Mouse (Mus musculus): Measurements from ENCODE around the gene Fam57b. TPM values are rescaled to one million over a fixed set of nuclear protein-coding genes. Genes with fewer than 3 reads are reported as not detected.

The Fam57b gene
- polyA plus RNA-seq, 1 experiment from 2014 or later = 54.4 TPM

DNA sequence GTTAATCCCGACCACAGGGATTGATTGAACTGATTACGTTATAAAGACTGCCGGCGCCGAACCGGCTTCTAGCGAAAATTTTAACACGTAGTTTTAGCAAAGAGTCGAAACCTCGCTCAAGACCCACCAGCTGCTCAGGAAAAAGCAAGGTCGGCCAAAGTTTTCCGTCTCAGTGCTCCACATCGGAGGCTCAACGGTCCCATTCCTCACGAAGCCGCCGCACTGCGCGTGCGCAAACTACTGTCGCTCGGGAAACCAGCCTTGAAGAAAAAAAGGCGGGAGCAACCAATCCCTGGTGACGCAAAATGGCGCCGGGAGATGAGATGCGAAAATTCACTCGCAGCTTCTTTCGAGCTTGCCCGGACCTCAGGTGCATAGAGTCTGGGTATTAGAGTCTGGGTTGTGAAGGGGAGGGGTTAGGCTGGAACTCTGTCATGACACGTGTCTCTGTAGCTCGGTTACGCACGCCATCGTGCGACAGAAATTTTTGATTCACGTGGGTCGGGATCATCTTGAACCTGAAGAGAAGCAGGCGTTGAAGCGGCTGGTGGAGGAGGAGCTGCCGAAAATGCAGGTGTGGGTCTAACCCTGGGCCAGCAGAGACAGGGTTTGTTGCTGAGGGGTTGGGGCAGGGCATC, 64.8 kb downstream of the Fam57b start, which contains the start of gene Ino80e:
Gene Ino80e, minus strand, starts transcription at position 231 of the 638 bp plus-strand sequence.
- peak within 1 kb of the TSS; percentile 71 for H3K4me3 ChIP-seq (replicated peaks)
- no peaks in the 10 kb centered on the region for H3K9me3 ChIP-seq (replicated peaks)
- H3K27ac ChIP-seq (replicated peaks) = peak within 1 kb of the TSS; percentile 92
- peak within 1 kb of the TSS; percentile 85 for H3K4me2 ChIP-seq
- 0% methylated on average over 41 of the region's 41 CpGs for WGBS
- H3K27me3 ChIP-seq (replicated peaks) = no peaks in the 10 kb centered on the region
- peaks cover 35% of the 10 kb centered on the region for H3K4me1 ChIP-seq
- ATAC-seq (ENCODE audit: low FRiP score) = peak; percentile 77
- H3K9ac ChIP-seq (replicated peaks) = peak within 1 kb of the TSS; percentile 57
- peaks cover 45% of the 10 kb centered on the region for H3K36me3 ChIP-seq

DNA sequence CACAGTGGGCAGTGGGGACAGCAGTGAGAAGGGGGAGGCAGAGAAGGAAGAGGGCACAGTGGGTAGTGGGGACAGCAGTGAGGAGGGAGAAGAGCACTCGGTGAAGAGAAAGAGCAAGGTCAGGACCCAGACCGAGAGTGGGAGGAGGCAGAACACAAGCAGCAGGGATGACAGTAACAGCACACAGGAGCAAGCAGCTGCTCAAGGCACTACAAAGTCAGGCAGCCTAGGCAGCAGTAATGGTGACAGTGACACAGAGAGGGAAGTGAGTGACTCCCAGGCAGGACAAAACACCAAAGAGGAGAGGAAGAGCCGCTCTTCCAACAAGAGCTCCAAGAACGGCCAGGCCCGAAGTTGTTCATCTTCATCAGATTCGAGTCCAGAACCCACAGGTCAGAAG, 66.3 kb downstream of the Fam57b start:
- Histone ChIP-seq H3K4me2 (peak overlapping the region; percentile 85), H3K27ac (replicated peaks) (peak overlapping the region; percentile 92; the same call in 1 of the 2 replicates), H3K27me3 (replicated peaks) (no peaks in the 10 kb centered on the region), H3K4me1 (peaks cover 35% of the 10 kb centered on the region), H3K9ac (replicated peaks) (peak overlapping the region; percentile 57), H3K9me3 (replicated peaks) (no peaks in the 10 kb centered on the region), H3K4me3 (replicated peaks) (peak overlapping the region; percentile 71), H3K36me3 (peaks cover 50% of the 10 kb centered on the region)
- WGBS = 59% methylated on average over 6 of the region's 6 CpGs
- ATAC-seq (ENCODE audit: low FRiP score) = no peak

DNA sequence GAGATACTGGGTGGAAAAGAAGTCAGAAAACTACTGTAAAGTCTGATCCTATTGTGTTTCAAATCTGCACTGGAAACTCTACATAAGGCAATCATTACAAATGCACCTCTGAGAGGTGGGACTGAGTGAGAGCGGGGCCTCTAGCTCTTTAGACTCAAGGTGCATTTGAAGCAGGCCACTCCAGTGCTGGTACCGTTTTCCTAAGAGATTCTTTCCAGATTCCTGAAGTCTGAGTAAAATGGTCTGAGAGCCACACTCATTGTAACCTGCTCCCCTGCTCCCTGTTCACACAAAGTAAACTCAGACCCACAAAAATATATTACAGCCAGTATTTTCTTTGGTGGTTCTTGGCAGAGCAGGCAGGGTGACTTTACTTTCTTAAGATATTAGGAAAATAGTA, 70.1 kb downstream of the Fam57b start:
- Histone ChIP-seq H3K4me1 (peaks cover 23% of the 10 kb centered on the region), H3K4me2 (no peak overlapping the region), H3K36me3 (peaks cover 80% of the 10 kb centered on the region), H3K9me3 (replicated peaks) (no peaks in the 10 kb centered on the region), H3K27me3 (replicated peaks) (no peaks in the 10 kb centered on the region), H3K27ac (replicated peaks) (no peak overlapping the region), H3K4me3 (replicated peaks) (no peak overlapping the region), H3K9ac (replicated peaks) (no peak overlapping the region)
- 93% methylated on average over 2 of the region's 2 CpGs for WGBS
- ATAC-seq (ENCODE audit: low FRiP score) = no peak

DNA sequence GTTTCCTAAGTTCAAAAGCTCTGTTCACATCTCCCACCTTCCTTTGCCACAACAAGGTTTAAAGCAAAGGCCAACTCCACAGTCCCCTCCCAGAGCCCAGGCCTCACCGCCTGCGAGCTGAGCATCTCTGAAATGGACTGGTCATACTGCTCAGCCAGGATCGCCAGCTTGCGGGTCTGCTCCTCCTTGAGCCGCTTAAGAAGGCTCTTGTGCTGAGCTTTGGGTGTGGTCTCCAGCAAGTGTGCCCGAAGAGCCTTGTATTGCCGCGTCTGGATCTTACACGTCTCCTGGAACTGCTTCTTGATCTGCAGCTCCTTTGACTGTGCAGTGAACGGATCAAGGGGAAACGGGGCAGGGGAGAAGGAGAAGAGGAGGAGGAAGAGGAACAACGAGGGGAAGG, 70.5 kb downstream of the Fam57b start:
- no peak overlapping the region for H3K4me3 ChIP-seq (replicated peaks)
- no peak overlapping the region for H3K9ac ChIP-seq (replicated peaks)
- H3K9me3 ChIP-seq (replicated peaks) = no peaks in the 10 kb centered on the region
- no peak for ATAC-seq (ENCODE audit: low FRiP score)
- H3K27ac ChIP-seq (replicated peaks) = no peak overlapping the region
- H3K4me1 ChIP-seq = peaks cover 18% of the 10 kb centered on the region
- 88% methylated on average over 12 of the region's 12 CpGs for WGBS
- H3K27me3 ChIP-seq (replicated peaks) = no peaks in the 10 kb centered on the region
- H3K4me2 ChIP-seq = no peak overlapping the region
- H3K36me3 ChIP-seq = peaks cover 85% of the 10 kb centered on the region

DNA sequence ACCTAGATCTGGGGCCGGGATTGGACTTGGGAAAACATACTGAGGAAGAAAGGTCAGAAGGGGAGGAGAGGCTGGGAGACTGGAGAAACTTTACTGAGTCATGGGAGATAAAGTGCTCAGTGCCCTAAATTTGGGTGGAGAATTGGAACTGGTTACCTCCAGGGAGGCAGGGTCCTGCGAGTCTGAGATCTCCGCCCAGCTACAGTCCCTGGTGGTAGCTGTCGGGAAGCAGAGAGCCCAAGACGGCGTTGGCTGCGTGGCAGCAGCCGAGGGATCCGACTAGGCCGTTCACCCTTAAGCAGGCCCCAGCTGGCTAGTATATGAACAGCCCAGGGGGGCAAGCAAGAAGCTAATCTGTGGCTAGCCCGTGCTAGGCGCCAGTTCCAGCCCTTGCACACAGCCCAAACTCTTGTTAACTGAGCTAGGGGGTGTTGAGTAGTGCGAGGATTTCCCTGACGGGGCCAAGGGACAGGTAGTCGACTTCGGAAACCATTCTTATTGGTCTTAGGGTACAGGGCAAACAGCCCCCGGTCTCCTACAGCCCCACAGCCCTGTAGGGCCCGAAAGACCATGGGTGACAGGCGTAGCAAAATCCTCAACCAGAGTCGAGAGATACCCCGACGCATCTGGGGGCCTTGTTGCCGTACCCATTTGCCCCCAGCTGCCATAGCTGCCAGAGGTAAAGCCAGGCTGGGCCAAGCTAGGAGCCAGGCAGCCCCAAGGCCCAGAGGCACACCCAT, 72.5 kb downstream of the Fam57b start:
- ATAC-seq (ENCODE audit: low FRiP score) = no peak
- peaks cover 94% of the 10 kb centered on the region for H3K36me3 ChIP-seq
- no peak overlapping the region for H3K27ac ChIP-seq (replicated peaks)
- H3K9ac ChIP-seq (replicated peaks) = no peak overlapping the region
- no peaks in the 10 kb centered on the region for H3K9me3 ChIP-seq (replicated peaks)
- no peak overlapping the region for H3K4me3 ChIP-seq (replicated peaks)
- WGBS = 83% methylated on average over 23 of the region's 23 CpGs
- H3K4me1 ChIP-seq = no peaks in the 10 kb centered on the region
- H3K4me2 ChIP-seq = no peak overlapping the region
- H3K27me3 ChIP-seq (replicated peaks) = no peaks in the 10 kb centered on the region

DNA sequence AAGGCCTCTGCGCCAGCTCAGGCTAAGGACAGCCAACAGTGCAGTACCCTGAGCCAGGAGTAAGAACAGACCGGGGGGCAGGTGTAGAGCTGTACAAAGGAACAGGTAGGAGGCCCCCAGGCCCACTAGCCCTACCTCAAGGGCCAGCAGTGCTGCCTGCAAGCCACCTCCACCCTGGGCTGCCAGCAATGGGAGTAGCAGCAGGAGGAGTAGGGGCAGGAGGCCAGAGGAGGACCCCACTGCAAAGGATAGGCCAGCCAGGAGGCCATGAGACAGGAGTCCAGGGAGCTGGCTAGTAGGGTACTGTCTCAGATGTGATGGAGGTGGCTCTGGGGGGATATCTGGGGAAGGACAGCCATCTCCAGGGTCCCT, 73.0 kb downstream of the Fam57b start:
- Histone ChIP-seq H3K27me3 (replicated peaks) (no peaks in the 10 kb centered on the region), H3K36me3 (peaks cover 95% of the 10 kb centered on the region), H3K9ac (replicated peaks) (no peak overlapping the region), H3K27ac (replicated peaks) (no peak overlapping the region), H3K4me3 (replicated peaks) (no peak overlapping the region), H3K9me3 (replicated peaks) (no peaks in the 10 kb centered on the region), H3K4me1 (no peaks in the 10 kb centered on the region), H3K4me2 (no peak overlapping the region)
- WGBS = 94% methylated on average over 2 of the region's 2 CpGs
- ATAC-seq (ENCODE audit: low FRiP score) = no peak

DNA sequence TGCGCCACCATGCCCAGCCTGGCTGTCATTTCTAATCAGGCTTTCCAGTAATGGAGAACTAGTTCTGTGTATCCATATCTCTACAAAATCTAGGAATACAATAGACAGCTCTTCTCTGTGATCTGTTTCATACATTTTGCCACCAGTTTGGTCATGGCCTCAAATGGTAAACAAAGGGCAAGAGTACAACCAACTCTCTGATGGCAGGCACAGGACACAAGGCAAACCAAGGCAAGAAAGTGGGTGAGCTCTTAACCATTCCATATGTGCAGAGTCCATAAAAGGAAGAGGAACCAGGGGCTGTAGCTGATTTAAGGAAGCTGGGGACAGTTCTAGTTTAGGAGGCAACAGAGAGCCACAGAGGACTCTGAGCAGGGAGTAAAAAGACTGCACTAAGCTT, 79.8 kb downstream of the Fam57b start:
- no peak overlapping the region for H3K4me3 ChIP-seq (replicated peaks)
- no peak overlapping the region for H3K9ac ChIP-seq (replicated peaks)
- H3K36me3 ChIP-seq = peaks cover 76% of the 10 kb centered on the region
- no peak overlapping the region for H3K27ac ChIP-seq (replicated peaks)
- H3K4me2 ChIP-seq = no peak overlapping the region
- H3K27me3 ChIP-seq (replicated peaks) = no peaks in the 10 kb centered on the region
- ATAC-seq (ENCODE audit: low FRiP score) = no peak
- H3K4me1 ChIP-seq = peaks cover 22% of the 10 kb centered on the region
- WGBS = 100% methylated on average over 1 of the region's 1 CpGs
- no peaks in the 10 kb centered on the region for H3K9me3 ChIP-seq (replicated peaks)

Other genes starting within 250 kb of the Fam57b start
- gene Eif3c, start 231.3 kb upstream of the Fam57b start, polyA plus RNA-seq (2015; fragmentation: Nextera tagmentation; extraction: Ambion mirVana) = 178 and 194 TPM in 2 replicates
- gene Apobr, start 212.7 kb upstream of the Fam57b start, polyA plus RNA-seq (2015; fragmentation: Nextera tagmentation; extraction: Ambion mirVana) = 0.22 and 1.3 TPM in 2 replicates
- 32.6 and 32.7 TPM in 2 replicates for gene Cln3, start 211.9 kb upstream of the Fam57b start, polyA plus RNA-seq (2015; fragmentation: Nextera tagmentation; extraction: Ambion mirVana)
- not detected in 2 replicates for gene Il27, start 202.7 kb upstream of the Fam57b start, polyA plus RNA-seq (2015; fragmentation: Nextera tagmentation; extraction: Ambion mirVana)
- gene Nupr1, start 166.8 kb upstream of the Fam57b start, polyA plus RNA-seq (2015; fragmentation: Nextera tagmentation; extraction: Ambion mirVana) = 12.4 and 13.9 TPM in 2 replicates
- 53.2 and 64.5 TPM in 2 replicates for gene Sgf29, start 148.4 kb upstream of the Fam57b start, polyA plus RNA-seq (2015; fragmentation: Nextera tagmentation; extraction: Ambion mirVana)
- gene Sult1a1, start 121.2 kb upstream of the Fam57b start, polyA plus RNA-seq (2015; fragmentation: Nextera tagmentation; extraction: Ambion mirVana) = 3.4 and 5.1 TPM in 2 replicates
- gene Bola2, start 102.3 kb upstream of the Fam57b start, polyA plus RNA-seq (2015; fragmentation: Nextera tagmentation; extraction: Ambion mirVana) = 131 and 154 TPM in 2 replicates
- 13.9 and 18.2 TPM in 2 replicates for gene Slx1b, start 101.9 kb upstream of the Fam57b start, polyA plus RNA-seq (2015; fragmentation: Nextera tagmentation; extraction: Ambion mirVana)
- 120 and 192 TPM in 2 replicates for gene Coro1a, start 89.9 kb upstream of the Fam57b start, polyA plus RNA-seq (2015; fragmentation: Nextera tagmentation; extraction: Ambion mirVana)
- 104 and 105 TPM in 2 replicates for gene Mapk3, start 38.1 kb upstream of the Fam57b start, polyA plus RNA-seq (2015; fragmentation: Nextera tagmentation; extraction: Ambion mirVana)
- gene Gdpd3, start 31.3 kb upstream of the Fam57b start, polyA plus RNA-seq (2015; fragmentation: Nextera tagmentation; extraction: Ambion mirVana) = 1.0 and 1.5 TPM in 2 replicates
- gene Ypel3, start 20.7 kb upstream of the Fam57b start, polyA plus RNA-seq (2015; fragmentation: Nextera tagmentation; extraction: Ambion mirVana) = 187 and 207 TPM in 2 replicates
- gene Tbx6, start 16.2 kb upstream of the Fam57b start, polyA plus RNA-seq (2015; fragmentation: Nextera tagmentation; extraction: Ambion mirVana) = 0.34 and 0.35 TPM in 2 replicates
- 154 and 188 TPM in 2 replicates for gene Ppp4c, start 5.2 kb upstream of the Fam57b start, polyA plus RNA-seq (2015; fragmentation: Nextera tagmentation; extraction: Ambion mirVana)
- gene 4930451I11Rik, start 34.0 kb downstream of the Fam57b start, polyA plus RNA-seq (2015; fragmentation: Nextera tagmentation; extraction: Ambion mirVana) = not detected in 2 replicates
- 36.2 and 39.3 TPM in 2 replicates for gene Doc2a, start 49.7 kb downstream of the Fam57b start, polyA plus RNA-seq (2015; fragmentation: Nextera tagmentation; extraction: Ambion mirVana)
- 20.3 and 28.6 TPM in 2 replicates for gene Hirip3, start 64.3 kb downstream of the Fam57b start, polyA plus RNA-seq (2015; fragmentation: Nextera tagmentation; extraction: Ambion mirVana)
- gene Ino80e, start 64.7 kb downstream of the Fam57b start, polyA plus RNA-seq (2015; fragmentation: Nextera tagmentation; extraction: Ambion mirVana) = 89.4 and 90.5 TPM in 2 replicates
- gene Taok2, start 87.0 kb downstream of the Fam57b start, polyA plus RNA-seq (2015; fragmentation: Nextera tagmentation; extraction: Ambion mirVana) = 52.4 and 55.2 TPM in 2 replicates
- gene Tmem219, start 125.2 kb downstream of the Fam57b start, polyA plus RNA-seq (2015; fragmentation: Nextera tagmentation; extraction: Ambion mirVana) = 30.9 and 31.1 TPM in 2 replicates
- 102 and 121 TPM in 2 replicates for gene Kctd13, start 131.2 kb downstream of the Fam57b start, polyA plus RNA-seq (2015; fragmentation: Nextera tagmentation; extraction: Ambion mirVana)
- gene Asphd1, start 151.9 kb downstream of the Fam57b start, polyA plus RNA-seq (2015; fragmentation: Nextera tagmentation; extraction: Ambion mirVana) = 8.9 and 11.7 TPM in 2 replicates
- 51.6 and 56.9 TPM in 2 replicates for gene Sez6l2, start 152.9 kb downstream of the Fam57b start, polyA plus RNA-seq (2015; fragmentation: Nextera tagmentation; extraction: Ambion mirVana)
- gene Cdipt, start 178.2 kb downstream of the Fam57b start, polyA plus RNA-seq (2015; fragmentation: Nextera tagmentation; extraction: Ambion mirVana) = 139 and 145 TPM in 2 replicates
- gene Cdiptos, start 178.4 kb downstream of the Fam57b start, polyA plus RNA-seq (2015; fragmentation: Nextera tagmentation; extraction: Ambion mirVana) = 0.82 and 1.0 TPM in 2 replicates
- 5.2 and 11.6 TPM in 2 replicates for gene Mvp, start 217.0 kb downstream of the Fam57b start, polyA plus RNA-seq (2015; fragmentation: Nextera tagmentation; extraction: Ambion mirVana)
- gene Pagr1b, start 218.8 kb downstream of the Fam57b start, polyA plus RNA-seq (2015; fragmentation: Nextera tagmentation; extraction: Ambion mirVana) = 0.79 and 1.2 TPM in 2 replicates
- 52.5 and 80.1 TPM in 2 replicates for gene Pagr1a, start 219.7 kb downstream of the Fam57b start, polyA plus RNA-seq (2015; fragmentation: Nextera tagmentation; extraction: Ambion mirVana)
- 18.8 and 54.5 TPM in 2 replicates for gene Gm42742, start 223.4 kb downstream of the Fam57b start, polyA plus RNA-seq (2015; fragmentation: Nextera tagmentation; extraction: Ambion mirVana)
- 69.9 and 72.5 TPM in 2 replicates for gene Prrt2, start 223.5 kb downstream of the Fam57b start, polyA plus RNA-seq (2015; fragmentation: Nextera tagmentation; extraction: Ambion mirVana)
- 78.1 and 82.6 TPM in 2 replicates for gene Maz, start 229.4 kb downstream of the Fam57b start, polyA plus RNA-seq (2015; fragmentation: Nextera tagmentation; extraction: Ambion mirVana)
- gene Kif22, start 244.8 kb downstream of the Fam57b start, polyA plus RNA-seq (2015; fragmentation: Nextera tagmentation; extraction: Ambion mirVana) = 20.0 and 40.9 TPM in 2 replicates

Measured in neural tube, embryonic 15.5 days (tissue).